Mouse (Mus musculus) testis, postnatal 10 days (tissue): ENCODE measurements around the gene Defa23.
A peak's percentile ranks its signal among the peaks of the same experiment; 100 is the strongest.
"Not testable (repeated sequence)": the region's sequence is repeated elsewhere in the genome, so short reads cannot be mapped to it uniquely, and the experiment has no call there.

Experiments
- DNase-seq: peaks from one replicate; pipeline ENCODE4 v3.0.0; 2021; ENCODE audit warnings: low spot score

Gene Defa23

DNA sequence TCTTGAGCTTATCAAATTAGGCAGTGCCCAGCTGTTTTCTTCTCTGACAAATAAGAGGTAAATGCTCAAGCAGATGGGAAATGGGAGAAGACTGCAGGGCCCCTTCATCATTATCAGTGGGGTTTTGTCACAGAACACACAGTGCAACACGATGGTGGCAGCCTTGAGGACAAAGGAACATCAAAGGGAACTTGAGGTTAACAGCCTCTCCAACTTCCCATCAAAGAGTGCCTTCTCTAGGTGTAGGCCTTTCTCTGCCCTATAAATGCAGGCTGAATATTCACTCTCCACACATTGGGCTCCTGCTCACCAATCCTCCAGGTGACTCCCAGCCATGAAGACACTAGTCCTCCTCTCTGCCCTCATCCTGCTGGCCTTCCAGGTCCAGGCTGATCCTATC lies at the start of gene Defa23:
Gene Defa23, plus strand, starts transcription at position 301 of the 400 bp plus-strand sequence.
- DNase-seq, result not testable (repeated sequence)

DNA sequence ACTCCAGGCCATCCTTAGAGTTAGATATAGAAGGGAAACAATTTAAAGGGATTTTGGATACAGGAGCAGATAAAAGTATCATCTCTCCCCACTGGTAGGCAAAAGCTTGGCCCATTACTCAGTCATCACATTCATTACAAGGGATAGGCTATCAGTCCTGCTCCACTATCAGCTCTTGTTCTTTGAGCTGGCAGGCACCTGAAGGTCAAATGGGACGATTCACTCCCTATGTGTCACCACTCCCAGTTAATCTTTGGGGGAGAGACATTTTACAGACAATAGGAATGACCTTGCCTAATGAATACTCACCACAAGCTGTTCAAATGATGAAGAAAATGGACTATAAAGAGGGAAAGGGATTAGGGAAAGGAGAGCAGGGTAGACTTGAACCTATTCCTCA lies 48.0 kb upstream of the Defa23 start:
- DNase-seq, result no peak

DNA sequence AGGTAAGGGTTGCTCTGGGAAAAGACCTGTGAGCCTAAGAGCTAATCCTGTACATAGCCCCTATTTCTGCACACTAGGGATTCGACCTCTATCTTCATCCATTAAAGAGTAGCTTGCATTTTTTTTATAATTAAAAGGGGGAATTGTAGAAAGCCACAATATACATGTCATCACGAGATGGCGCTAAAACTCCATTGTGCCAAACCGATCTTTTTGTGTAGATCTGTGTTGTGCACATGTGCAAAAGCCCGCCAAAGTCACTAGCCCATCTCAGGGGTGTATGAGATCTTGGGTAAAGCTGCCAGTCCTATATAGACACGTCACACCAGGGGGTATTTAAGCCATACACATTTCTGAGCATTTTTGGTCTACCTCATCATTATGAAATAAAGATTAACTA lies 46.3 kb upstream of the Defa23 start:
- not testable (repeated sequence) for DNase-seq

- DNase-seq, result not testable (repeated sequence)
Observed at GRCm38 (mm10) chr8:21010548-21010947, 44.3 kb upstream of the Defa23 start.

DNA sequence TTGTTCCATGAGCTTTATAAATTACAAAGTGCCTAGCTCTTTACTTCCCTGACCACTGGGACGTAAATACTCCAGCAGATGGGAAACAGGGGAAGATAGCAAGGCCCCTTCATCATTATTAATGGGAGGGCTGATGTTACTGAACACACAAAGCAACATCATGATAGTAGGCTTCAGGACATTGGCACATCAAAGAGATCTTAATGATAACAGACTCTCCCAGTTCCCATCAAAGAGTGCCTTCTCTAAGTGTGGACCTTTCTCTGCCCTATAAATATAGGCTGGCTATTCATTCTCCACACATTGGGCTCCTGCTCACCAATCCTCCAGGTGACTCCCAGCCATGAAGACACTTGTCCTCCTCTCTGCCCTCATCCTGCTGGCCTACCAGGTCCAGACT lies 29.6 kb upstream of the Defa23 start, which contains the start of gene Defa21:
Gene Defa21, plus strand, starts transcription at position 301 of the 400 bp plus-strand sequence.
- not testable (repeated sequence) for DNase-seq

GRCm38 (mm10) chr8:21064738-21065137 lies 9.9 kb downstream of the Defa23 start, which contains the start of gene Defa35:
Defa35 (plus strand) TSS chr8:21065038.
- not testable (repeated sequence) for DNase-seq

DNA sequence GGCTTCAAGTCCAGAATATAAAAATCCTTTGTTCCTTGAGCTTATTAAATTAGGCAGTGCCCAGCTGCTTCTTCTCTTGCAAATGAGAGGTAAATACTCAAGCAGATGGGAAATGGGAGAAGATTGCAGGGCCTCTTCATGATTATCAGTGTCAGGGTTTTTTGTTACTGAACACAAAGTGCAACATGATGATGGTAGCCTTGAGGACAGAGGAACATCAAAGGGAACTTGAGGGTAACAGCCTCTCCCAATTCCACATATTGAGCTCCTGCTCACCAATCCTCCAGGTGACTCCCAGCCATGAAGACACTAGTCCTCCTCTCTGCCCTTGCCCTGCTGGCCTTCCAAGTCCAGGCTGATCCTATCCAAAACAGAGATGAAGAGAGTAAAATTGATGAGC lies 29.3 kb downstream of the Defa23 start, which contains the start of gene Defa25:
Gene Defa25, plus strand, starts transcription at position 301 of the 400 bp plus-strand sequence.
- DNase-seq, result not testable (repeated sequence)

DNA sequence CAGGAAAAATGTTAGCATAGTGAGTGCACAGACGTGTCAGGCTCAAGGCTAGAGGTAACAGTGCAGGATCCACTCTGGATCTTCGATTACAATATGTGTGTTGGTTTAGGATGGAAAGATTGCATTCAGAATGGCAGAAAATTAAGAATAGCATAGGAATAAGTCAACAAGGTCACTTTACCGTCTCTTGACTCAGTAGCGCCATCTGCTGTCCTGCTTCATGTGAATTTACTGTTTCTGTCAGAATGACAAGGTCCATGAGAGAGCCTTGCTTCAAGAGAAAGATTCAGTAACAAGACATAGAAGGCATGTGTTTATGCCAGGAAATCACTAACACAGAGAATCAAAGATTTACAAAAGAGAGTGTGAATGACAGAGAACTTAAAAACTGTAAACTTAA lies 38.3 kb downstream of the Defa23 start:
- peak; percentile 35 for DNase-seq

- not testable (repeated sequence) for DNase-seq
Observed at GRCm38 (mm10) chr8:21095950-21096349, 41.1 kb downstream of the Defa23 start, which contains the start of gene Gm14851. Gm14851 (minus strand) TSS chr8:21096050.
